Mouse (Mus musculus) kidney, embryonic 16.5 days (tissue): ENCODE results near the gene Lpar2. TPM values are rescaled to one million over a fixed set of nuclear protein-coding genes. Genes with fewer than 3 reads are reported as not detected.

Experiments
- ATAC-seq: fragments of 200-750 bp; cut with Nextera tagmentation; 2 replicates; pipeline ENCODE4 v1.8.0; 2017; ENCODE audit warnings: moderate TSS enrichment; ENCODE audit not compliant: low FRiP score, low TSS enrichment
- H3K27ac ChIP-seq: fragments of 300-500 bp; sonication (generic); 2 replicates; pipeline ENCODE4 v1.5.1; 2014; ENCODE audit warnings: low read length
- H3K27me3 ChIP-seq: fragments of 300-500 bp; sonication (generic); 2 replicates; pipeline ENCODE4 v1.6.1; 2014; ENCODE audit warnings: low read length, control low read depth, mixed read lengths; ENCODE audit not compliant: insufficient read depth
- H3K36me3 ChIP-seq: fragments of 300-500 bp; sonication (generic); 2 replicates; pipeline ENCODE4 v1.6.1; 2014; ENCODE audit warnings: low read length, control low read depth, mixed read lengths; ENCODE audit not compliant: insufficient read depth
- H3K4me1 ChIP-seq: fragments of 300-500 bp; sonication (generic); 2 replicates; pipeline ENCODE4 v1.6.1; 2014; ENCODE audit warnings: low read length, control low read depth, mixed read lengths; ENCODE audit not compliant: insufficient read depth
- H3K4me2 ChIP-seq: fragments of 300-500 bp; sonication (generic); replicated peaks from 2 replicates; pipeline ENCODE4 v1.6.1; 2014; ENCODE audit warnings: low read depth, low read length
- H3K4me3 ChIP-seq: fragments of 300-500 bp; sonication (generic); 2 replicates; pipeline ENCODE4 v1.5.1; 2014; ENCODE audit warnings: mild to moderate bottlenecking, low read length
- H3K9ac ChIP-seq: fragments of 300-500 bp; sonication (generic); replicated peaks from 2 replicates; pipeline ENCODE4 v1.6.1; 2014; ENCODE audit warnings: low read length
- H3K9me3 ChIP-seq: fragments of 300-500 bp; sonication (generic); 2 replicates; pipeline ENCODE4 v1.6.1; 2016; ENCODE audit warnings: low read length, control low read depth
- WGBS: fragments of 180-500 bp; shearing (Covaris S2); extraction: QIAGEN DNeasy Blood & Tissue Kit; methylation state at CpG from one replicate; pipeline ENCODE4 v1.1.7; 2014; 5-methylcytosine and 5-hydroxymethylcytosine counted together
- polyA plus RNA-seq: library from polyadenylated mRNA; unstranded; fragments of >200 nt; fragmentation: Nextera tagmentation; extraction: Ambion mirVana; gene quantifications from 2 replicates; pipeline ENCODE4 v1.2.1, GENCODE M21; 2015

The Lpar2 gene
- polyA plus RNA-seq, 1 experiment from 2014 or later, result 0.86 TPM

GRCm38 (mm10) chr8:69793666-69794065 lies 28.6 kb upstream of the Lpar2 start:
- Histone ChIP-seq H3K4me3 (no peak overlapping the region), H3K9ac (no peak overlapping the region), H3K27me3 (no peaks in the 10 kb centered on the region), H3K36me3 (peaks cover 35% of the 10 kb centered on the region), H3K27ac (no peak overlapping the region), H3K9me3 (no peaks in the 10 kb centered on the region), H3K4me1 (peaks cover 23% of the 10 kb centered on the region), H3K4me2 (no peak overlapping the region)
- 83% methylated on average over 4 of the region's 4 CpGs for WGBS
- ATAC-seq, result no peak

GRCm38 (mm10) chr8:69794096-69794495 lies 28.1 kb upstream of the Lpar2 start:
- WGBS, result 93% methylated on average over 3 of the region's 3 CpGs

GRCm38 (mm10) chr8:69794901-69795300 lies 27.3 kb upstream of the Lpar2 start:
- Histone ChIP-seq H3K4me2 (no peak overlapping the region), H3K4me1 (peaks cover 20% of the 10 kb centered on the region), H3K36me3 (peaks cover 47% of the 10 kb centered on the region), H3K27me3 (no peaks in the 10 kb centered on the region), H3K4me3 (no peak overlapping the region), H3K9ac (no peak overlapping the region), H3K27ac (no peak overlapping the region), H3K9me3 (no peaks in the 10 kb centered on the region)
- ATAC-seq, result no peak
- WGBS, result 95% methylated on average over 6 of the region's 6 CpGs

More at GRCm38 (mm10) chr8:69794096-69794495, 28.1 kb upstream of the Lpar2 start:
- ATAC-seq, result no peak
- Histone ChIP-seq H3K9me3 (no peaks in the 10 kb centered on the region), H3K4me1 (peaks cover 23% of the 10 kb centered on the region), H3K27ac (no peak overlapping the region), H3K4me2 (no peak overlapping the region), H3K27me3 (no peaks in the 10 kb centered on the region), H3K4me3 (no peak overlapping the region), H3K9ac (no peak overlapping the region), H3K36me3 (peaks cover 40% of the 10 kb centered on the region)

GRCm38 (mm10) chr8:69796721-69797345 lies 25.4 kb upstream of the Lpar2 start:
- Histone ChIP-seq H3K9me3 (no peaks in the 10 kb centered on the region), H3K4me3 (no peak overlapping the region), H3K27ac (no peak overlapping the region), H3K27me3 (no peaks in the 10 kb centered on the region), H3K9ac (no peak overlapping the region), H3K4me2 (no peak overlapping the region), H3K4me1 (peaks cover 15% of the 10 kb centered on the region), H3K36me3 (peaks cover 64% of the 10 kb centered on the region)
- WGBS, result 94% methylated on average over 16 of the region's 16 CpGs
- no peak for ATAC-seq

GRCm38 (mm10) chr8:69797661-69798060 lies 24.6 kb upstream of the Lpar2 start:
- Histone ChIP-seq H3K27ac (no peak overlapping the region), H3K9ac (no peak overlapping the region), H3K36me3 (peaks cover 72% of the 10 kb centered on the region), H3K27me3 (no peaks in the 10 kb centered on the region), H3K4me2 (no peak overlapping the region), H3K9me3 (no peaks in the 10 kb centered on the region), H3K4me1 (peaks cover 6% of the 10 kb centered on the region), H3K4me3 (no peak overlapping the region)
- WGBS, result 91% methylated on average over 10 of the region's 10 CpGs
- no peak for ATAC-seq

- peaks cover 85% of the 10 kb centered on the region for H3K36me3 ChIP-seq
- H3K9me3 ChIP-seq, result no peaks in the 10 kb centered on the region
- WGBS, result 92% methylated on average over 8 of the region's 8 CpGs
- no peak overlapping the region for H3K27ac ChIP-seq
- H3K9ac ChIP-seq, result no peak overlapping the region
- H3K4me1 ChIP-seq, result no peaks in the 10 kb centered on the region
- ATAC-seq, result no peak
- H3K4me3 ChIP-seq, result no peak overlapping the region
- H3K4me2 ChIP-seq, result no peak overlapping the region
- H3K27me3 ChIP-seq, result no peaks in the 10 kb centered on the region
Observed at GRCm38 (mm10) chr8:69799261-69799660, 23.0 kb upstream of the Lpar2 start.

GRCm38 (mm10) chr8:69799946-69800345 lies 22.3 kb upstream of the Lpar2 start:
- H3K27me3 ChIP-seq, result no peaks in the 10 kb centered on the region
- no peak for ATAC-seq
- peaks cover 83% of the 10 kb centered on the region for H3K36me3 ChIP-seq
- H3K4me1 ChIP-seq, result no peaks in the 10 kb centered on the region
- no peak overlapping the region for H3K4me3 ChIP-seq
- no peak overlapping the region for H3K27ac ChIP-seq
- no peaks in the 10 kb centered on the region for H3K9me3 ChIP-seq
- 88% methylated on average over 5 of the region's 5 CpGs for WGBS
- H3K4me2 ChIP-seq, result no peak overlapping the region
- no peak overlapping the region for H3K9ac ChIP-seq

GRCm38 (mm10) chr8:69801796-69802195 lies 20.4 kb upstream of the Lpar2 start:
- Histone ChIP-seq H3K4me2 (no peak overlapping the region), H3K27ac (no peak overlapping the region), H3K27me3 (no peaks in the 10 kb centered on the region), H3K4me1 (no peaks in the 10 kb centered on the region), H3K9me3 (no peaks in the 10 kb centered on the region), H3K9ac (no peak overlapping the region), H3K4me3 (no peak overlapping the region), H3K36me3 (peaks cover 92% of the 10 kb centered on the region)
- no peak for ATAC-seq
- WGBS, result 93% methylated on average over 4 of the region's 4 CpGs

GRCm38 (mm10) chr8:69802216-69802615 lies 20.0 kb upstream of the Lpar2 start:
- H3K9me3 ChIP-seq, result no peaks in the 10 kb centered on the region
- H3K27ac ChIP-seq, result no peak overlapping the region
- H3K9ac ChIP-seq, result no peak overlapping the region
- H3K4me1 ChIP-seq, result no peaks in the 10 kb centered on the region
- H3K4me3 ChIP-seq, result no peak overlapping the region
- no peak overlapping the region for H3K4me2 ChIP-seq
- ATAC-seq, result no peak
- H3K36me3 ChIP-seq, result peaks cover 92% of the 10 kb centered on the region
- H3K27me3 ChIP-seq, result no peaks in the 10 kb centered on the region

GRCm38 (mm10) chr8:69803366-69803765 lies 18.9 kb upstream of the Lpar2 start:
- no peaks in the 10 kb centered on the region for H3K4me1 ChIP-seq
- no peak overlapping the region for H3K4me2 ChIP-seq
- peaks cover 89% of the 10 kb centered on the region for H3K36me3 ChIP-seq
- H3K9me3 ChIP-seq, result no peaks in the 10 kb centered on the region
- ATAC-seq, result no peak
- H3K27me3 ChIP-seq, result no peaks in the 10 kb centered on the region
- WGBS, result 91% methylated on average over 7 of the region's 7 CpGs
- no peak overlapping the region for H3K4me3 ChIP-seq
- H3K27ac ChIP-seq, result no peak overlapping the region
- H3K9ac ChIP-seq, result no peak overlapping the region
